Mouse (Mus musculus) testis, adult 2 months (tissue): ENCODE measurements around the gene Tjp1. TPM values are rescaled to one million over a fixed set of nuclear protein-coding genes. Genes with fewer than 3 reads are reported as not detected.

Experiments used
- H3K27ac ChIP-seq: fragments of 200-500 bp; 2 replicates; pipeline ENCODE4 v1.5.1; 2012; ENCODE audit warnings: low read depth, low read length; ENCODE audit not compliant: control insufficient read depth, insufficient read depth
- H3K27me3 ChIP-seq: fragments of 200-500 bp; 2 replicates; pipeline ENCODE4 v1.6.1; 2012; ENCODE audit warnings: mild to moderate bottlenecking, low read length, moderate library complexity; ENCODE audit not compliant: control insufficient read depth, insufficient read depth
- H3K36me3 ChIP-seq: fragments of 200-500 bp; 2 replicates; pipeline ENCODE4 v1.6.1; 2012; ENCODE audit warnings: mild to moderate bottlenecking, low read length; ENCODE audit not compliant: control insufficient read depth, insufficient read depth
- H3K4me1 ChIP-seq: fragments of 200-500 bp; 2 replicates; pipeline ENCODE4 v1.6.1; 2012; ENCODE audit warnings: low read length; ENCODE audit not compliant: control insufficient read depth, insufficient read depth
- H3K4me3 ChIP-seq: fragments of 200-500 bp; 2 replicates; pipeline ENCODE4 v1.5.1; 2012; ENCODE audit warnings: low read depth, mild to moderate bottlenecking, low read length, moderate library complexity, mixed read lengths; ENCODE audit not compliant: control insufficient read depth
- CTCF ChIP-seq: fragments of 200-500 bp; IDR thresholded peaks from 2 replicates; pipeline ENCODE4 v1.5.1; 2012; ENCODE audit warnings: low read depth, mild to moderate bottlenecking, inconsistent platforms, low read length, moderate library complexity; ENCODE audit not compliant: control insufficient read depth, insufficient read depth, insufficient replicate concordance
- POLR2A ChIP-seq: fragments of 200-500 bp; IDR thresholded peaks from 2 replicates; pipeline ENCODE4 v1.6.1; 2012; ENCODE audit warnings: low read depth, mild to moderate bottlenecking, inconsistent platforms, low read length, moderate library complexity; ENCODE audit not compliant: control insufficient read depth
- polyA plus RNA-seq: library from polyadenylated mRNA; depleted of rRNA; stranded (reverse); fragments of >200 nt; gene quantifications from 2 replicates; pipeline ENCODE4 v1.2.3, GENCODE M21; 2012

Gene Tjp1
- polyA plus RNA-seq, 1 experiment = 29.3 TPM

- Histone ChIP-seq H3K27me3 (no peaks in the 10 kb centered on the region), H3K27ac (no peak overlapping the region), H3K36me3 (no peaks in the 10 kb centered on the region), H3K4me1 (no peaks in the 10 kb centered on the region; the same call in 1 of the 2 replicates), H3K4me3 (no peak overlapping the region)
- no peak for TF ChIP-seq CTCF
- no peak for TF ChIP-seq POLR2A
These were observed 172.7 kb downstream of the Tjp1 start for GRCm38 (mm10) chr7:65354908-65355307.

- no peaks in the 10 kb centered on the region for H3K4me1 ChIP-seq
- H3K27ac ChIP-seq = no peak overlapping the region
- H3K36me3 ChIP-seq = no peaks in the 10 kb centered on the region
- H3K4me3 ChIP-seq = no peak overlapping the region
- no peaks in the 10 kb centered on the region for H3K27me3 ChIP-seq
- no peak for TF ChIP-seq POLR2A
- TF ChIP-seq CTCF = no peak
These were observed 177.1 kb downstream of the Tjp1 start for GRCm38 (mm10) chr7:65350348-65351079.

GRCm38 (mm10) chr7:65348540-65348939 lies 179.0 kb downstream of the Tjp1 start:
- H3K4me1 ChIP-seq = no peaks in the 10 kb centered on the region
- no peaks in the 10 kb centered on the region for H3K36me3 ChIP-seq
- TF ChIP-seq CTCF = no peak
- TF ChIP-seq POLR2A = no peak
- no peak overlapping the region for H3K4me3 ChIP-seq
- no peak overlapping the region for H3K27ac ChIP-seq
- no peaks in the 10 kb centered on the region for H3K27me3 ChIP-seq

- H3K27me3 ChIP-seq = no peaks in the 10 kb centered on the region
- TF ChIP-seq CTCF (no peak), POLR2A (no peak)
- no peaks in the 10 kb centered on the region for H3K36me3 ChIP-seq
These were observed 182.3 kb downstream of the Tjp1 start for GRCm38 (mm10) chr7:65345314-65345713.

GRCm38 (mm10) chr7:65337581-65338270 lies 189.9 kb downstream of the Tjp1 start:
- H3K4me3 ChIP-seq = no peak overlapping the region
- TF ChIP-seq POLR2A (no peak), CTCF (no peak)
- H3K36me3 ChIP-seq = 0 out of 2 replicates have a peak, but pooled peaks cover 1% of the 10 kb centered on the region
- no peaks in the 10 kb centered on the region for H3K4me1 ChIP-seq
- no peaks in the 10 kb centered on the region for H3K27me3 ChIP-seq
- H3K27ac ChIP-seq = no peak overlapping the region; the same call in 1 of the 2 replicates

More at GRCm38 (mm10) chr7:65345314-65345713, 182.3 kb downstream of the Tjp1 start:
- no peak overlapping the region for H3K27ac ChIP-seq
- no peaks in the 10 kb centered on the region for H3K4me1 ChIP-seq
- H3K4me3 ChIP-seq = no peak overlapping the region

- H3K4me1 ChIP-seq = no peaks in the 10 kb centered on the region
- no peak overlapping the region for H3K27ac ChIP-seq
- H3K36me3 ChIP-seq = 0 out of 2 replicates have a peak, but pooled peaks cover 1% of the 10 kb centered on the region
- TF ChIP-seq CTCF = no peak
- no peak for TF ChIP-seq POLR2A
- H3K27me3 ChIP-seq = no peaks in the 10 kb centered on the region
- H3K4me3 ChIP-seq = no peak overlapping the region
These were observed 194.4 kb downstream of the Tjp1 start for GRCm38 (mm10) chr7:65333081-65333760.

- H3K27ac ChIP-seq = no peak overlapping the region
- no peaks in the 10 kb centered on the region for H3K27me3 ChIP-seq
- H3K4me1 ChIP-seq = no peaks in the 10 kb centered on the region
- peaks cover 2% of the 10 kb centered on the region; the same call in 1 of the 2 replicates for H3K36me3 ChIP-seq
- TF ChIP-seq CTCF (no peak), POLR2A (no peak)
- H3K4me3 ChIP-seq = no peak overlapping the region
These were observed 208.4 kb downstream of the Tjp1 start for GRCm38 (mm10) chr7:65319047-65319725.
